Mouse (Mus musculus): ENCODE measurements at regions not wholly inside any gene's neighbourhood (a gene's known extent, or its start where the extent isn't known, plus 50 kb on each side); places are given as distances from the start of the nearest gene placed in this dataset.

DNA sequence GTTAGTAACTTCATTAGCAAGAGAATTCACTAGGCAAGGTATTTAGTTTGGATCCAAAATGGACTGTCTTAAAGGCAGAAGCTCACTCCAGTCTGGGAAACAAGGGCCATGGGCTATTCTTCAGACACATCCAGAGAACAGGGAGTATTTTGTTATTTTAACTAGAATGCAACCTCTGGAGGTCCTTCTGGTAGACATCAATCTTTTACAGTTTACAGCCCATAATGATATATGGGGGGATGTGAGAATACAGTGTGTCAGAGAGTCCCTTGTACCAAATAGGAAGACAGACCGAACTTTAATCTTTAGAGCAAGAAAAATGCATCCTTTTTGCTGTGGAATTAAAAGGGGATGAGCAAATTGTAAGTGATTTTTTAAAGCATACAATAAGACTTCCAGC lies 157.6 kb upstream of the Nrp1 start:
- Histone ChIP-seq H3K4me3 (ENCODE audit: control insufficient read depth in 1 of 2, insufficient read depth in 1 of 2, low read depth in 2 of 2, low read length in 2 of 2) (no peak overlapping the region), H3K36me3 (ENCODE audit: control insufficient read depth in 1 of 2, insufficient read depth in 2 of 2, low read length in 2 of 2) (no peaks in the 10 kb centered on the region), H3K27me3 (ENCODE audit: control insufficient read depth in 1 of 2, insufficient read depth in 2 of 2, low read length in 2 of 2) (no peaks in the 10 kb centered on the region), H3K27ac (ENCODE audit: control insufficient read depth, low read depth, low read length) (no peak overlapping the region), H3K9ac (ENCODE audit: control insufficient read depth, low read depth, low read length, poor library complexity, severe bottlenecking) (no peak overlapping the region), H3K79me2 (ENCODE audit: control insufficient read depth, insufficient read depth, low read length, poor library complexity) (no peaks in the 10 kb centered on the region), H3K4me1 (ENCODE audit: control insufficient read depth in 1 of 2, insufficient read depth in 2 of 2, low read length in 2 of 2) (no peaks in the 10 kb centered on the region), H3K9me3 (replicated peaks; ENCODE audit: insufficient read depth, low read length) (no peaks in the 10 kb centered on the region)
- TF ChIP-seq USF1 (IDR thresholded peaks at IDR 0.05; ENCODE audit: low read depth, low read length) (no peak), MAFK (IDR thresholded peaks at IDR 0.05; ENCODE audit: borderline replicate concordance, low read depth, low read length) (no peak), HCFC1 (IDR thresholded peaks at IDR 0.05; ENCODE audit: low read depth, low read length) (no peak), NRF1 (IDR thresholded peaks at IDR 0.05; ENCODE audit: insufficient read depth, low read depth, low read length, poor library complexity, severe bottlenecking) (no peak), ETS1 (IDR thresholded peaks at IDR 0.05; ENCODE audit: low read depth, low read length) (no peak), MYB (IDR thresholded peaks at IDR 0.05; ENCODE audit: low read depth, low read length) (no peak), KAT2A (conservative IDR thresholded peaks at IDR 0.05; ENCODE audit: low read depth, low read length) (no peak), BHLHE40 (IDR thresholded peaks at IDR 0.05; ENCODE audit: borderline replicate concordance, low read depth, low read length) (no peak), MXI1 (IDR thresholded peaks at IDR 0.05; ENCODE audit: low read depth, low read length) (no peak), MAX (IDR thresholded peaks at IDR 0.05; ENCODE audit: low read length) (no peak), RCOR1 (IDR thresholded peaks at IDR 0.05; ENCODE audit: low read depth, low read length) (no peak), MYC (IDR thresholded peaks at IDR 0.05; ENCODE audit: low read depth, low read length) (no peak), GABPA (IDR thresholded peaks at IDR 0.05; ENCODE audit: low read depth, low read length) (no peak), POLR2AphosphoS5 (IDR thresholded peaks at IDR 0.05; ENCODE audit: borderline replicate concordance, low read depth, low read length) (no peak), TBP (IDR thresholded peaks at IDR 0.05; ENCODE audit: low read depth, low read length) (no peak), POLR2AphosphoS2 (IDR thresholded peaks at IDR 0.05; ENCODE audit: low read length) (no peak), MEF2A (IDR thresholded peaks at IDR 0.05; ENCODE audit: extremely low read depth, insufficient replicate concordance, low read depth, low read length, poor library complexity, severe bottlenecking) (no peak), ZC3H11A (IDR thresholded peaks at IDR 0.05; ENCODE audit: low read depth, low read length) (no peak), USF2 (IDR thresholded peaks at IDR 0.05; ENCODE audit: borderline replicate concordance in 1 of 2, insufficient read depth in 1 of 2, low read depth in 1 of 2, low read length in 2 of 2) (no peak), TAL1 (IDR thresholded peaks at IDR 0.05; ENCODE audit: low read length) (no peak)
- no peak for DNase-seq (ENCODE audit: low read depth, low spot score)

- Histone ChIP-seq H3K4me1 (ENCODE audit: control insufficient read depth in 1 of 2, insufficient read depth in 2 of 2, low read length in 2 of 2) (no peaks in the 10 kb centered on the region), H3K27me3 (ENCODE audit: control insufficient read depth in 1 of 2, insufficient read depth in 2 of 2, low read length in 2 of 2) (no peaks in the 10 kb centered on the region), H3K27ac (ENCODE audit: control insufficient read depth, low read depth, low read length) (no peak overlapping the region), H3K4me3 (ENCODE audit: control insufficient read depth in 1 of 2, insufficient read depth in 1 of 2, low read depth in 2 of 2, low read length in 2 of 2) (no peak overlapping the region), H3K36me3 (ENCODE audit: control insufficient read depth in 1 of 2, insufficient read depth in 2 of 2, low read length in 2 of 2) (no peaks in the 10 kb centered on the region), H3K9ac (ENCODE audit: control insufficient read depth, low read depth, low read length, poor library complexity, severe bottlenecking) (no peak overlapping the region), H3K9me3 (replicated peaks; ENCODE audit: insufficient read depth, low read length) (no peaks in the 10 kb centered on the region), H3K79me2 (ENCODE audit: control insufficient read depth, insufficient read depth, low read length, poor library complexity) (no peaks in the 10 kb centered on the region)
- TF ChIP-seq CHD1 (IDR thresholded peaks at IDR 0.05; ENCODE audit: low read depth, low read length) (no peak), ZKSCAN1 (IDR thresholded peaks at IDR 0.05; ENCODE audit: low read depth, low read length) (no peak), ZNF384 (IDR thresholded peaks at IDR 0.05; ENCODE audit: low read depth, low read length) (no peak), JUND (IDR thresholded peaks at IDR 0.05; ENCODE audit: low read depth, low read length) (no peak), HCFC1 (IDR thresholded peaks at IDR 0.05; ENCODE audit: low read depth, low read length) (no peak), USF2 (IDR thresholded peaks at IDR 0.05; ENCODE audit: borderline replicate concordance in 1 of 2, insufficient read depth in 1 of 2, low read depth in 1 of 2, low read length in 2 of 2) (no peak), E2F4 (IDR thresholded peaks at IDR 0.05; ENCODE audit: borderline replicate concordance, low read depth, low read length) (no peak), MXI1 (IDR thresholded peaks at IDR 0.05; ENCODE audit: low read depth, low read length) (no peak), KAT2A (conservative IDR thresholded peaks at IDR 0.05; ENCODE audit: low read depth, low read length) (no peak)
- DNase-seq (ENCODE audit: low read depth, low spot score), result no peak
These were observed 156.8 kb upstream of the Nrp1 start for GRCm38 (mm10) chr8:128201635-128202034.
